In genomic region chr9:97847873-97848838, GRCm38 (mm10) we compare ENCODE assay signal across 10 mouse cellular contexts.
DNase-seq lines count a peak whose midpoint lies in the region; ATAC-seq and TF ChIP-seq lines count a peak whose summit lies in the region.
"Had no signal": no experiment of that assay in that cellular context is flagged by ENCODE, and none has a peak within 500 bp of the region (broad histone marks: within the 10 kb centered on the region; RNA-seq: fewer than 3 reads in every experiment).

No protein-coding gene starts in this region.

- no peaks in the 10 kb centered on the region for H3K27me3 ChIP-seq in hindbrain, embryonic 13.5 days
- H3K27me3 ChIP-seq in hindbrain, embryonic 12.5 days: no peaks in the 10 kb centered on the region
- H3K27me3 ChIP-seq in midbrain, postnatal 0 days (ENCODE audit: insufficient read depth, low read length): no peaks in the 10 kb centered on the region
- no peaks in the 10 kb centered on the region for H3K27me3 ChIP-seq in midbrain, embryonic 16.5 days (ENCODE audit: control insufficient read depth, insufficient read depth, low read depth, low read length)
- H3K27me3 ChIP-seq: embryonic facial prominence, embryonic 13.5 days; megakaryocyte, embryonic 14.5 days had no signal

- no peaks in the 10 kb centered on the region for H3K9me3 ChIP-seq in hindbrain, embryonic 13.5 days
- no peaks in the 10 kb centered on the region for H3K9me3 ChIP-seq in hindbrain, embryonic 12.5 days (replicated peaks)
- 0 out of 2 replicates have a peak, but pooled peaks cover 4% of the 10 kb centered on the region for H3K9me3 ChIP-seq in midbrain, postnatal 0 days (ENCODE audit: low read length)
- H3K9me3 ChIP-seq in midbrain, embryonic 16.5 days (replicated peaks; ENCODE audit: control insufficient read depth, low read length, poor library complexity, severe bottlenecking): no peaks in the 10 kb centered on the region
- H3K9me3 ChIP-seq: embryonic facial prominence, embryonic 13.5 days had no signal

- DNase-seq in midbrain, postnatal 0 days (ENCODE audit: low spot score): peak; percentile 42
- DNase-seq in skeletal muscle tissue, adult 2 months (ENCODE audit: low read depth, low spot score): peak; percentile 14
- DNase-seq in testis, postnatal 14 days (ENCODE audit: low spot score): no peak
- DNase-seq: thymus, postnatal 14 days had no signal

- 0 out of 2 replicates have a peak, but pooled peaks have one; percentile 57 for ATAC-seq in hindbrain, embryonic 13.5 days (ENCODE audit: low FRiP score)
- no peak for ATAC-seq in hindbrain, embryonic 12.5 days (ENCODE audit: low FRiP score)
- no peak for ATAC-seq in midbrain, postnatal 0 days (ENCODE audit: low FRiP score)
- no peak for ATAC-seq in midbrain, embryonic 16.5 days
- ATAC-seq in granulocyte monocyte progenitor cell, adult 5-6 weeks (replicated peaks; ENCODE audit: poor library complexity, severe bottlenecking): peak; percentile 73

- WGBS in hindbrain, embryonic 13.5 days: 69% methylated on average over 12 of the region's 12 CpGs
- WGBS in hindbrain, embryonic 12.5 days: 79% methylated on average over 12 of the region's 12 CpGs
- 72% methylated on average over 12 of the region's 12 CpGs for WGBS in midbrain, postnatal 0 days
- 74% methylated on average over 12 of the region's 12 CpGs for WGBS in midbrain, embryonic 16.5 days

- peaks cover 13% of the 10 kb centered on the region for H3K4me1 ChIP-seq in hindbrain, embryonic 13.5 days (replicated peaks)
- H3K4me1 ChIP-seq in hindbrain, embryonic 12.5 days: 0 out of 2 replicates have a peak, but pooled peaks cover 4% of the 10 kb centered on the region
- no peaks in the 10 kb centered on the region for H3K4me1 ChIP-seq in midbrain, postnatal 0 days (ENCODE audit: insufficient read depth, low read length)
- no peaks in the 10 kb centered on the region; the same call in 1 of the 2 replicates for H3K4me1 ChIP-seq in midbrain, embryonic 16.5 days (ENCODE audit: control insufficient read depth, insufficient read depth, low read length)
- H3K4me1 ChIP-seq: megakaryocyte, embryonic 14.5 days had no signal

- H3K27ac ChIP-seq in hindbrain, embryonic 13.5 days: peak overlapping the region; percentile 48; the same call in 1 of the 2 replicates
- H3K27ac ChIP-seq in hindbrain, embryonic 12.5 days: no peak overlapping the region
- H3K27ac ChIP-seq in midbrain, postnatal 0 days (ENCODE audit: low read depth, low read length): no peak overlapping the region
- no peak overlapping the region for H3K27ac ChIP-seq in midbrain, embryonic 16.5 days (ENCODE audit: low read length)
- H3K27ac ChIP-seq: embryonic facial prominence, embryonic 13.5 days had no signal

- no peak overlapping the region for H3K4me2 ChIP-seq in hindbrain, embryonic 13.5 days
- H3K4me2 ChIP-seq in hindbrain, embryonic 12.5 days (replicated peaks): no peak overlapping the region
- H3K4me2 ChIP-seq in midbrain, postnatal 0 days (ENCODE audit: low read depth, low read length, poor library complexity, severe bottlenecking): no peak overlapping the region
- no peak overlapping the region for H3K4me2 ChIP-seq in midbrain, embryonic 16.5 days (ENCODE audit: low read length)
- H3K4me2 ChIP-seq: embryonic facial prominence, embryonic 13.5 days had no signal

- H3K4me3 ChIP-seq in hindbrain, embryonic 13.5 days: no peak overlapping the region
- no peak overlapping the region for H3K4me3 ChIP-seq in hindbrain, embryonic 12.5 days
- no peak overlapping the region for H3K4me3 ChIP-seq in midbrain, postnatal 0 days (ENCODE audit: low read depth, low read length)
- no peak overlapping the region for H3K4me3 ChIP-seq in midbrain, embryonic 16.5 days (ENCODE audit: low read depth, low read length)
- H3K4me3 ChIP-seq: embryonic facial prominence, embryonic 13.5 days; megakaryocyte, embryonic 14.5 days had no signal

- no peaks in the 10 kb centered on the region for H3K36me3 ChIP-seq in hindbrain, embryonic 13.5 days
- H3K36me3 ChIP-seq in hindbrain, embryonic 12.5 days: no peaks in the 10 kb centered on the region
- no peaks in the 10 kb centered on the region for H3K36me3 ChIP-seq in midbrain, postnatal 0 days (ENCODE audit: insufficient read depth, low read length)
- no peaks in the 10 kb centered on the region for H3K36me3 ChIP-seq in midbrain, embryonic 16.5 days (ENCODE audit: control insufficient read depth, insufficient read depth, low read length)
- H3K36me3 ChIP-seq: embryonic facial prominence, embryonic 13.5 days had no signal

- H3K9ac ChIP-seq in hindbrain, embryonic 13.5 days: no peak overlapping the region
- H3K9ac ChIP-seq in hindbrain, embryonic 12.5 days: no peak overlapping the region
- H3K9ac ChIP-seq in midbrain, postnatal 0 days (replicated peaks; ENCODE audit: low read length, poor library complexity, severe bottlenecking): no peak overlapping the region
- H3K9ac ChIP-seq in midbrain, embryonic 16.5 days (ENCODE audit: low read depth, low read length): no peak overlapping the region
- H3K9ac ChIP-seq: embryonic facial prominence, embryonic 13.5 days had no signal

- no peak for TF ChIP-seq CTCF in midbrain, postnatal 0 days (IDR thresholded peaks at IDR 0.05)

Comparison
In these comparisons a context has a peak if more than half of its experiments do, and no peak if none do; other contexts are left out.
1. ATAC-seq: peak in hindbrain, embryonic 13.5 days (single experiment) and granulocyte monocyte progenitor cell, adult 5-6 weeks (single experiment); none in hindbrain, embryonic 12.5 days (single experiment), midbrain, postnatal 0 days (single experiment) and midbrain, embryonic 16.5 days (single experiment).